Mouse (Mus musculus): ENCODE results near the gene Mesp1. TPM values are rescaled to one million over a fixed set of nuclear protein-coding genes. Genes with fewer than 3 reads are reported as not detected.

Gene Mesp1
- total RNA-seq, 2 experiments from 2014 or later = 0.27 TPM; not detected in 1

DNA sequence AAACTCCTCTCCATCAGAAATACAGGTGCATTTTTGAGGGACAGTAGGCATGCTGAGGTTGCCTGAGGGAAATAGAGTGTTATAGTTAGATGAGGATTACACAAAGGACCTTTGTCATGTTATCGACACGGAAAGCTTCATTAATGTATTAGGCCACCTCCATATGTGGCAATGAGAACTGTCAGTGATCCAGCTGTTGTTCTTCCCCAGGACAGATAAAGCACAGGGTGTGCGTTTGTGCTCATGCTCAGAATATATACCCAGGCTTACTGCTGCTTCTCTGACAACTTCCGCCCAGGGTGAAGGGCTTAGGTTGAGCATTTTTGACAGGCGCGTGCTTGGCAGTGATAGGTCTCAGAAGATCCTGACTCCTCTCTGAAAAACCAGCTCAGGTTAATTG lies 44.1 kb downstream of the Mesp1 start:
- DNase-seq (ENCODE audit: extremely low spot score in 1 of 2, low spot score in 2 of 2) = no peak
- intact Hi-C loops (cut with DNase I) = no loop called here
- no peak for TF ChIP-seq CTCF (IDR thresholded peaks at IDR 0.05)
- H3K27ac ChIP-seq = no peak overlapping the region
- no peak overlapping the region for H3K4me3 ChIP-seq

DNA sequence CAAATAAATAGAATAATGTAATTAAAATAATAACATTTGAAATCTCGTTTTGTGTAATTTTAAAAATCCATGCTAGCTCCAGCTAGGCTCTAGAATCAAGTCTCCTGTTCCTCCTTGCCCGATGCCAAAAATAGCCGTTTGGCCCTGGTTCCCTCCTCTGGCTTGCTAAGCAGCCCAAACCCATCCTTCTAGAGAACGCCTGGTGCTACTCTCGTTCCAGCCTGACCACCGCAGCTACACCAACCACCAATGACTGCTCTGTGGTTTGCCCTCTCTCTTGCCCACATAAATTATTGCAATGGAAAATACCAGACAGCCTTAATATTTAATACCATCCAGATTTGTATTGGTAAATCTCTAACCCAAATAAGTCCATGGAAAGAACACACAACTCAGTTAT lies 45.9 kb downstream of the Mesp1 start:
- Histone ChIP-seq H3K27ac (no peak overlapping the region), H3K4me3 (no peak overlapping the region)
- DNase-seq (ENCODE audit: extremely low spot score in 1 of 2, low spot score in 2 of 2) = no peak
- TF ChIP-seq CTCF (IDR thresholded peaks at IDR 0.05) = no peak
- intact Hi-C loops (cut with DNase I) = no loop called here

DNA sequence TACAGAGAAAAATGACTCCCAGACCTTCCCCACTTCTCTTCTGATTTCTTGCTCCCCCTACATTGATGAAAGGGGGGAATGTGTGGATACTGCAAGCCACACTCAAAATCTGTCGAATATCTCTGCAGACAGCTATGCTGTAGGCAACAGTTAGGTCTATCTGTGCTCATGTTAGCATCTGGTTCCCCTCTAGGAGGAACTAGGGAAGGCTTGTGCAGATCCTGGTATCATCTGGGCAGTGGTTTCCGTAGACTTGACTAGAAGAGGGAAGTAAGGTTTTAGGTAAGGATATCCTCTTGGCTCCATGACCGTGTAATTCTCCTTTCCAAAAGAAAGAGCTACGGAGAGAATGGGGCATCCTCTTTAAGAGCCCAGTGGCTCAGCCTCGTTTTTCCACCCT lies 49.0 kb downstream of the Mesp1 start:
- TF ChIP-seq CTCF (IDR thresholded peaks at IDR 0.05) = no peak
- no peak for DNase-seq (ENCODE audit: extremely low spot score in 1 of 2, low spot score in 2 of 2)
- H3K27ac ChIP-seq = no peak overlapping the region

DNA sequence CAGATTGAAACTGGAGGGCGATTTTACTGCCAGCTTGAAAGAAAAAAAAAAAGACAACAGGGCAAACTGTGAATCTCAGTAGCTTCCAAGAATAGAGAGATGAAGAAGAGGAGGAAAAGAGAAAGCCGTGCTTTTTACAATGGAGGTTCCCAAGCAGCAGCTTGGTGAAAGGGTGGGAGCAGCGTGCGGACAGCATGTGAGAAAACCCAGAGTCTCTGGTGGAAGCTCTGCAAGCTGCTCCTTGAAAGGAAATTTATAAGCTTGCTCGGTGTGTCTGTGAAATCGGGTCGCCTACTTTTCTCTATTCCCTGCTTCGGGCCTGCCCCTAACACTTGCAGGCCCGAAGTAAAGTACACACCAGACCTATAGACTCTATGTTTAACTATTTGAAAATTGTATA lies 49.5 kb downstream of the Mesp1 start:
- intact Hi-C loops (cut with DNase I) = no loop called here
- H3K4me3 ChIP-seq = no peak overlapping the region
- TF ChIP-seq CTCF (IDR thresholded peaks at IDR 0.05) = no peak
- no peak overlapping the region; the same call in 1 of the 2 replicates for H3K27ac ChIP-seq
- DNase-seq (ENCODE audit: extremely low spot score in 1 of 2, low spot score in 2 of 2) = no peak

More for the DNA sequence above, 49.0 kb downstream of the Mesp1 start:
- H3K4me3 ChIP-seq = no peak overlapping the region
- intact Hi-C loops (cut with DNase I) = no loop called here

DNA sequence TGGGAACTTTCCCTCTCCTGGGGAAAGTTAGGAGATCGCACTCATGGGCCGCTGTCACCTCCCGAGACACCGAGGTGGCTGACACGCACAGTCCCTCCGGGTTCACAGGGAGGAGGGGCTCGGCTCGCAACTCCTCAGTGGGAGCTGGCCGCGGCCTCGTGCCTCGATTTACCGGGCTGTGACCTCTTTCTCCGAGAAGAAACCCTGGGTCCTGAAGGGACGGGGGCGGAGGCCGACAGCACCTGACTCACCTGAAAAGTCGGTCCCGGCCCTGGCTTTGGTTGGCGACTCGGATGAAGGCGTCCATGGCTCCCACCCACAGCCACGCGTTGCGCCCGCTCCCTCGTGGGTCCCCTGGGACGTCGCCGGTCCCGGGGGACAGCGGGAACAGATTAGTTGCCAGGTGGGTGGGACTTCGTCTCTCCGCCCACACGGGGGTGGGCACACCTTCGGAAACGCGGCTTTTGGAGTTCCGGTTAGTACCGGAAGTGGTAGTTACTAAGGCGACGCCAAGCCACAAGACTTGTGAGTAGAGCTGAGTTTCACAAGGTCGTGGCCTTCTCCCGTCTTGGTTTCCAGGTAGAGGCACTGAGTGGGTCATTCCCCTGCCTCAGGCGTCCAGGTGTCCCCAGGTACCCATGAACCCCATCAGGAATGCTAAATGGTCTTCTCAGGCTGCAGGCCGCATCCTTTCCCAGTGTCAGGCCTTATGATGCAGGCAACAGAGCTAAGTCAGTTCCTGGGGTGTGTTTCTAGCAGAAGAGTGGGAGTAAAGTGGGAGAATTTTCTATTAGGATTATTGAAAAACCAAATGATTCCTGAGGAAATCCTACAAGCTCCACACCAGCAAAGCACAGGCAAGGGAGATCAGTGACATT lies 50.7 kb downstream of the Mesp1 start, which contains the start of the genes Pex11a and Wdr93:
Gene Pex11a, minus strand, starts transcription at position 473 of the 878 bp plus-strand sequence.
Gene Wdr93, plus strand, starts transcription at position 505 of the 878 bp plus-strand sequence.
- TF ChIP-seq CTCF (IDR thresholded peaks at IDR 0.05) = no peak
- intact Hi-C loops (cut with DNase I) = no loop called here
- DNase-seq (ENCODE audit: extremely low spot score in 1 of 2, low spot score in 2 of 2) = peak; percentile 67 to 74
- Histone ChIP-seq H3K4me3 (peak within 1 kb of the TSS; percentile 51), H3K27ac (peak within 1 kb of the TSS; percentile 40)

DNA sequence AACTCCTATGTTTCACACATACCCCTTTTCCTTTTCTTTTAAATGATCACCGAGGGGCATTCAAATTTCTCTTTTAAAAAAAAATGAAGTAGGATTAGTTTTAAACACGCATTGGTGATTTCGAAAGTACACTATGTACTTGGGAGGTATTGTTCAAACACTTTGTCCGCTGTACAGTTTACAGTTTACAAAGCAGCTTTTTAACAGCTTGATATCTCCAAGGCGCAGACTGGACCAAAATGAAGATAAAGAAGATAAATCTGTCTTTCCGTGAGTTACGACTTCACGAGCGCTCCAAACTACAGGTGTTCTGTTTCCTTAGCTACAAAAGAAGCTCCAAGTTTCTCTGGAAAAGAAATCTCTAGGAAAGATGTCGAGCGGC lies 51.3 kb downstream of the Mesp1 start:
- TF ChIP-seq CTCF (IDR thresholded peaks at IDR 0.05) = no peak
- no peak for DNase-seq (ENCODE audit: extremely low spot score in 1 of 2, low spot score in 2 of 2)
- H3K27ac ChIP-seq = no peak overlapping the region
- peak overlapping the region; percentile 51 for H3K4me3 ChIP-seq
- intact Hi-C loops (cut with DNase I) = no loop called here

Other genes starting within 250 kb of the Mesp1 start
- gene Rhcg, start 176.1 kb downstream of the Mesp1 start, total RNA-seq (2021) = 1 to 10 TPM; 1.7 to 2.2 TPM
- under 1 TPM in 1 of 2 experiments, not detected in 1; 0.11 TPM for gene Ticrr, start 133.6 kb downstream of the Mesp1 start, total RNA-seq (2021)
- gene Kif7, start 78.1 kb downstream of the Mesp1 start, total RNA-seq (2021) = 1 to 10 TPM; 1.4 to 1.7 TPM
- gene Plin1, start 60.9 kb downstream of the Mesp1 start, total RNA-seq (2021) = not detected
- 10 to 100 TPM; 10.1 to 11.5 TPM for gene Pex11a, start 50.7 kb downstream of the Mesp1 start, total RNA-seq (2021)
- gene Wdr93, start 50.6 kb downstream of the Mesp1 start, total RNA-seq (2021) = under 1 TPM in 1 of 2 experiments, not detected in 1; 0.35 TPM
- gene Mesp2, start 16.9 kb upstream of the Mesp1 start, total RNA-seq (2021) = 1 to 10 TPM in 1 of 2 experiments, under 1 TPM in 1; 0.87 to 1.8 TPM
- 1 to 10 TPM; 2.9 to 7.0 TPM for gene Anpep, start 67.3 kb upstream of the Mesp1 start, total RNA-seq (2021)
- 10 to 100 TPM; 37.5 to 46.0 TPM for gene Ap3s2, start 126.9 kb upstream of the Mesp1 start, total RNA-seq (2021)
- 10 to 100 TPM in 1 of 2 experiments, 1 to 10 TPM in 1; 9.8 to 11.7 TPM for gene Arpin, start 141.6 kb upstream of the Mesp1 start, total RNA-seq (2021)
- 10 to 100 TPM; 18.9 to 21.7 TPM for gene Zfp710, start 231.0 kb upstream of the Mesp1 start, total RNA-seq (2021)

Measured in left cerebral cortex, adult 2 months (tissue).